Mouse (Mus musculus): ENCODE results near the gene Ccpg1.

- no peak for TF ChIP-seq CTCF (IDR thresholded peaks at IDR 0.05; ENCODE audit: extremely low read depth, insufficient read depth, low read length)
- TF ChIP-seq POLR2A (IDR thresholded peaks at IDR 0.05; ENCODE audit: extremely low read depth, insufficient read depth, low read length) = no peak
These were observed 10.9 kb downstream of the Ccpg1 start for GRCm38 (mm10) chr9:72996167-72996566.
